Mouse (Mus musculus): ENCODE data around the gene Zbtb20.

Gene Zbtb20

GRCm38 (mm10) chr16:43603591-43604141 is 728.0 kb downstream of the Zbtb20 start:
- DNase-seq (ENCODE audit: low read depth) = no peak

- no peak for DNase-seq (ENCODE audit: low read depth)
These were observed 728.8 kb downstream of the Zbtb20 start for GRCm38 (mm10) chr16:43604399-43605013.

- DNase-seq (ENCODE audit: low read depth) = no peak
These were observed 731.4 kb downstream of the Zbtb20 start for GRCm38 (mm10) chr16:43607086-43607485.

DNA sequence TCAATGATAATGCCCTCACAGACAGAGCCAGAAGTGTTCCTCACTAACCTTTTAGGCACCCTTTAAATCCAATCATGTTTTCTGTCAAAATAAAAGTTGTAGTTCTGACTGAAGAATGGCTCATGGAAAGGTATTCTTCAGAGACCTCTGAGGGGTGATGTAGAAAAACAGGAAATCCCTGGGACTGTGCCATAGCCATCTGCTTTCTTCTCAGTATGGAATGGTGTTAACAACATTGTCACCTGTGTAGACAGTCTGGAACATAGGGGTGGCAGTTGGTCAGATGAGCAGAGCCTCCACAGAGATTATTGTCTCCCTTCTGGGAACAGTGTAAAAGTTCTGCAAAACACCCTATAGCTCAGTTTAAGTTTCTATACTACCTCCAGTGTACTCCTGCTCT is 732.4 kb downstream of the Zbtb20 start:
- DNase-seq (ENCODE audit: low read depth) = no peak

DNA sequence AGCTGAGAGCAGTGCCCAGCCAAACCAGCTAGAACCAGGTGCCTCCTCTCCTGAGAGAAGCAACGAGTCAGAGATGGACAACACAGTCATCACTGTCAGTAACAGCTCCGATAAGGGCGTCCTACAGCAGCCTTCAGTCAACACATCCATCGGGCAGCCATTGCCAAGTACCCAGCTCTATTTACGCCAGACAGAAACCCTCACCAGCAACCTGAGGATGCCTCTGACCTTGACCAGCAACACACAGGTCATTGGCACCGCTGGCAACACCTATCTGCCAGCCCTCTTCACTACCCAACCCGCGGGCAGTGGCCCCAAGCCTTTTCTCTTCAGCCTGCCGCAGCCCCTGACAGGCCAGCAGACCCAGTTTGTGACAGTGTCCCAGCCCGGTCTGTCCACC is 734.7 kb downstream of the Zbtb20 start:
- DNase-seq (ENCODE audit: low read depth) = no peak

DNA sequence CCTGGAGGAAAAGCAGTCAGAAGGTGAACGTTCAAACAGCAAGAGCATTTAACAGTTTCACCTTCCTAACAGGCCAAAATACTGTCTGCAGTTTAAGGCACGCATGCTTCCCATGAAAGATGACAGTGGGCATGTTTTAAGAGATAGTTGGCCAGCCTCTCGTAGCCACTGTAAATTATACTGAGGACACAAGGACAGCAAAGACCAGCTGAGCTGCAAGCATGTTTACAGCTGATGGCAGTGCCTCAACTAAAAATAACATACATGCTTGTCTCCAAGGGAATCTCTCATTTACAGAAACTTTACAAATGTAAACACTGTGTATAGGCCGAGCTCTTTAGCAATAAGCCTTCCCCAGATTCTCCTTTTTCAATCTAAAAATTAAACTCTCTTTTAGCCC is 740.7 kb downstream of the Zbtb20 start:
- DNase-seq (ENCODE audit: low read depth) = no peak

DNA sequence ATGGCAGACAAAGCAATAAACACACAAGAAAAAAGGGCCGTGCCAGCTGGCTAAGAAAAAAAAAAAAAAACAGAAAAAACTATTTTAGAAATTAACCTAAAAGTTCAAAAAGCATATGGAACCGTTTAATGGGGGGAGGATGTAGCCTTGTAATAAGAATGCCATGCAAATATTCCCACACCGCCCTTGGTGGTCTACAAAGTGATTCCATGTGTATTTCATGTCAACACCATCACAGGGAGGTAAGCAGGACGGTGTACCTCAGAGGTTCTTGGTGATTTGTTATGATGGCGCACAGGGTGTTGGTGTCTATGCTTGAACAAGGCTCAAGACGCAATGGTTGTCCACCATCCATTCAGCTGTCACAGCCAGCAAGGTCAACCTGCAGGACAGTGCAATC is 741.7 kb downstream of the Zbtb20 start:
- peak; percentile 1 for DNase-seq (ENCODE audit: low read depth)

DNA sequence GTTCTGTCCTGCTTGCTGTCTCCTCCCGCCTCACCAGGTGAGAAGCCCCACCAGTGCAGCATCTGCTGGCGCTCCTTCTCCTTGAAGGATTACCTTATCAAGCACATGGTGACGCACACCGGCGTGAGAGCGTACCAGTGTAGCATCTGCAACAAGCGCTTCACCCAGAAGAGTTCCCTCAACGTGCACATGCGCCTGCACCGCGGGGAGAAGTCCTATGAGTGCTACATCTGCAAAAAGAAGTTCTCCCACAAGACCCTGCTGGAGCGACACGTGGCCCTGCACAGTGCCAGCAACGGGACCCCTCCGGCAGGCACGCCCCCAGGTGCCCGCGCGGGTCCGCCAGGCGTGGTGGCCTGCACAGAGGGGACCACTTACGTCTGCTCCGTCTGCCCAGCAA is 742.6 kb downstream of the Zbtb20 start:
- DNase-seq (ENCODE audit: low read depth) = no peak

GRCm38 (mm10) chr16:43619277-43619676 is 743.6 kb downstream of the Zbtb20 start:
- DNase-seq (ENCODE audit: low read depth) = no peak

- peak; percentile 10 for DNase-seq (ENCODE audit: low read depth)
These were observed 744.7 kb downstream of the Zbtb20 start for GRCm38 (mm10) chr16:43620359-43620758.

GRCm38 (mm10) chr16:43623315-43624000 is 747.8 kb downstream of the Zbtb20 start:
- no peak for DNase-seq (ENCODE audit: low read depth)

DNA sequence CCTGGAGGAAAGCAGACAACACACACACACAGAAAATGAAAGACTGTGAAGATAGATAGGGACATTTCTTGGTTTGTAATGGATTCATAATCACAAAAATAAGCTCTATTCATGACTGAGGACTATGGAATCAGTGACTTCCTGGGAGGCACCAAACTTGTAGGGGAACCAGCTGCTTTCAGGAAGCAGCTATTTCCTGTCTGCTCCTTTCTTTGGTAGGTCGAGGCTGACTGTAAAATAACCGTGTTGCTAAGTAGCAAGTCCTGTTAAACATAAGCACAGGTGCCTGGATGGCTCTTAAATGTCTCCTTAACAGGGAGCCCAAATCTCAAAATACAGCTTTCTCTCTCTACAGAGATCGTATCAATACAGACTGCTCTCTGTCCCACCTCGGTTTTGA is 749.2 kb downstream of the Zbtb20 start:
- no peak for DNase-seq (ENCODE audit: low read depth)

- no peak for DNase-seq (ENCODE audit: low read depth)
These were observed 749.6 kb downstream of the Zbtb20 start for GRCm38 (mm10) chr16:43625289-43625688.

DNA sequence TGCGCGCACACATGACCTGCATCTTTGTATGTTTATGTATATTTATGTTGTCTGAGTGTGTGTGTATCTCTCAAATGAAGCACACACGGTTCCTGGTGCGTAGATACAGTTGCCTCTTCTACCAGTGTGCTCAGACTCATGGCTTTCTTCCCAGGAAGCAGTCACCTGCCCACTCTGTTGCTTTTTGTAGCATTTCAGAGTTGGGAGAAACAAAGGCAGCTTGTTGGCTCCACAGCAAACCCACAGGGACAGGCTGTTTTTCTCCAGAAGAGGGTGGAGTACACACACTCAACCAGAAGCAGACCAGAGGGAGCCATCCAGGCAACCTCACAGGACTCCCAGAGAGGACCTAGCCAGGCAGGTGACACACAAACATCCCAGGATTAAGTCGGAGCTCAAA is 750.3 kb downstream of the Zbtb20 start:
- no peak for DNase-seq (ENCODE audit: low read depth)

- no peak for DNase-seq (ENCODE audit: low read depth)
These were observed 753.0 kb downstream of the Zbtb20 start for GRCm38 (mm10) chr16:43628662-43629061.

GRCm38 (mm10) chr16:43631758-43632157 is 756.1 kb downstream of the Zbtb20 start:
- no peak for DNase-seq (ENCODE audit: low read depth)

GRCm38 (mm10) chr16:43634037-43634436 is 758.4 kb downstream of the Zbtb20 start:
- DNase-seq (ENCODE audit: low read depth) = no peak

DNA sequence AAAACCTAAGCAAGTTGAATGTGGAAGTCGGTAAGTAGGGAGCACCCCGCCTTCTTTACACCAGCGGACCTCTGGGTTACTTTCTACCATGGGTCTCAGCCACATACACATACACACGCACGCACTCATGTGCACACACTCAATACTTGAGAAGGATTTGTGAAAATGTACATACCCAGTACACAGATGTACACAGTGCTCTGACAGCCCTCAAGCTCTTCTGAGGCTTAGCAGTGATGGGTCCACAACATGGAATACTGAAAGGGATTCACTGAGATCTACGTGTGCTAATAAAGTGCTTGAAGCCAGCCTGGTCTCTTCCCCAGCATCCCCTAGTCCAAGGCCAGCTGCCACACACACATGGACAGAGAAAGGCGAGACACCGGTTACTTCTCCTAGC is 761.6 kb downstream of the Zbtb20 start:
- DNase-seq (ENCODE audit: low read depth) = no peak

DNA sequence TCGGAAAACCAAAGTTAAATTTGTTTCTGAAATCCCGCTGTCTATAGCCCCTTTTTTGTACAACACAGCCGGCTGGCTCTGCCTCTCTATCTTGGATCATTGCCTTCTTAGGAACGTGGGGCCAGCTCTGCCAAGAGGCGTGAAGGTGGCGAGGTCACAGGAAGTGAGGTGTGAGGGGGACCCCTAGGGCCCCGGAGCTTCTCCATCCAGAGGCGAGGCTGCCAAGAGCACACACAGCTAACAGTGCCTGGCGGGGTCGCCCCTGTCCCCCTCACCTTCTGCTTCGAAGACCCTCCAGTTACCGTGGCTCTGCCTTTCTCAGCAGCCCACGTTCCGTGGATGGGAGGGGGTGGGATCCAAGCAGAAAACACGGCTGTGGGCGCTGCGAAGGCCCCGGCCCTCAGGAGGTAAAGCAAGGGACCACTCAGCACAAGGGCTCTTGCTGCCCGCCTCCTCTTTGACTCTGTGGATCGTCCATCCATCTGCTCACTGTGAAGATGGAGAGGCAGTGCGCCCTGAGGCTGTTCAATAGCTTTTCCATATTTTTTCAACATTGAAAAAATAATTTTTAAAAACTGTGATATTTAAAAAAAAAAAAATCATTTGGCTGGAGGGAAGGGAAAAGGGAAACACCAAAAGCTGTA is 762.8 kb downstream of the Zbtb20 start:
- DNase-seq (ENCODE audit: low read depth) = no peak

DNA sequence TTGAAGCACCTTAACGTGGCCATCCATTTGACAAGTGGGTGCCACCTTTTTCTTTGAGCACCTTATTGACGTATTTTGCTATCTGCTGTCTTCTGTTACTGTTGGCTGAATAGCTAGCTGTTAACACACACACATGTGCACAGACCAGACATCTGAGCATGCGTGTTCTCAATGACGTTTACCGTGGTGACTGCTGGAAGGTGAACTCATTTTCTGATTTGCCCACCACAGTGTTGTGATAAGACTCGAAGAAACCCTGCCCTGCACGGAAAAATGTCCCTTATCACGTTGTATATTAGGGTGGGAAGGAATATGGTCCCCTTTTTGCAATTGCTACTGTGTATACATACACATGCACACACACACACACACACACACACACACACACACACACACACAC is 765.5 kb downstream of the Zbtb20 start:
- DNase-seq (ENCODE audit: low read depth) = no peak

GRCm38 (mm10) chr16:43645879-43646278 is 770.2 kb downstream of the Zbtb20 start:
- no peak for DNase-seq (ENCODE audit: low read depth)

DNA sequence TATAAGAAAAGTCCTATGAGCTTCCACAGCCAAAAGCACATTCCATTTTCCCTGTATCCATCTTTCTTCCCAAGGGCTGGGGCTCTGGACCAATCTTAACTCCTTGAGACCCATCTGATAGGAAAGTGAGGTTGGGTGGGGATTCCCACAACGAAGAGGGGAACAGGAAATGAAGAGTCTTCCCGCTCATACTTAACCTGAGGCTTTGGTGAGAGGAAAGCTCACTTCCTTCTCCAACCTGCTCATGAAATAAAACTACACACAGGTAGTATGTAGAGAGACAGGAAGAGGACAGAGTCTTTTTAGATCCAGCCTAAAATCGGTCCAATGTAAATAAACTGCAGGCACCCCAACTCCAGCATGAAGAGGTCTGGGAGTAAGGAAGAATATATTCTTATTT is 771.3 kb downstream of the Zbtb20 start:
- no peak for DNase-seq (ENCODE audit: low read depth)

DNA sequence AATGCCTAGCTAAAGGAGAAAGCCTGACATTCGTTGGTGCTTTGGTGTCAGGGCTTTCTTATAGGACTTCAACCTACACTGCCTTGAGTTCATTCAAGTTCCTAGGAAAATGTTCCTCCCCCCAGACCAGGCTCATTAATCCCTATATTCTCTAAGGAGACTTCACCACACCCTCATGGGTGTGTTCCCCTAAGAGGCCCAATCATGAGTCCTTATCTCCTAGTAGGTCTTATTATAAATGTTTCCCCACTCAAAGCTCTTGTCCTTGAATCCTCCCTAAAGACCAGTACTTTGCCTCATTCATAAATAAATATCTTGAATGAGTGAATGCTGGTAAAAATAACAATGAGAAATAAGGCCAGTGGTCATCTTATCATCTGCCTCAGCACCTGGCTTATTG is 772.0 kb downstream of the Zbtb20 start:
- DNase-seq (ENCODE audit: low read depth) = no peak
